16 mouse cellular contexts compared by ENCODE assay signal in the genomic region with DNA sequence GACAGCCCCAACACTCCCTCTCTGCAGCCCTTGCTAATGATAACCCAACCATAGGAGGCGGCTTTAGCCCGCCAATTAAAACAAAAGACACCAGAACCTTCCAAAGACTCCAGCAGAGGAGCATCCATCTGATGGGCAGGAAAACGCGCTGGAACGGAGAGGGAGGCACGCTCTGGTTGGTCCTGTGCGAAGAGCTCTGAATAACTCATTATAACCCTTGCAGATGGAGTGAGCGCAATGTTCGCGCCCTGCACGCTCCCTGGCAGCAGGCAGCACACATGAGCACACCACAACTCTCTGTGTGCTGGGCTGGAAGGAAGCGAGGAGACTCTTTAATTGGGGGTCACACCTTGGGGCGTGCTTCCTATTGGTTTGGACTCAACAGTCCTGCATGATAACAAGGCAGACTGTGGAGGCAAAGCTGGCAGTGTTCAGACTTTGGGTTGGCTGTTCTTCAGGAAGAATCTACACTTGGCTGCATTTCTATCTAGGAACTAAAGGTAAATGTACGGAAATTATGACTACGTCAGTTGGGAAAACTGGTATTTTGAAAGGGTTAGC. TPM values are rescaled to one million over a fixed set of nuclear protein-coding genes. Genes with fewer than 3 reads are reported as not detected.
A peak's percentile ranks its signal among the peaks of the same experiment; 100 is the strongest.
DNase-seq lines count a peak whose midpoint lies in the region; ATAC-seq and TF ChIP-seq lines count a peak whose summit lies in the region.
"Had no signal": no experiment of that assay in that cellular context is flagged by ENCODE, and none has a peak within 500 bp of the region (broad histone marks: within the 10 kb centered on the region; RNA-seq: fewer than 3 reads in every experiment).

No protein-coding gene starts in this region.

- 0 out of 2 replicates have a peak, but pooled peaks cover 2% of the 10 kb centered on the region for H3K4me1 ChIP-seq in forebrain, embryonic 11.5 days (replicated peaks; ENCODE audit: control insufficient read depth, insufficient read depth, low read length)
- H3K4me1 ChIP-seq in forebrain, embryonic 16.5 days (replicated peaks; ENCODE audit: control insufficient read depth, insufficient read depth, low read length) = peaks cover 45% of the 10 kb centered on the region
- peaks cover 32% of the 10 kb centered on the region for H3K4me1 ChIP-seq in midbrain, embryonic 15.5 days
- no peaks in the 10 kb centered on the region for H3K4me1 ChIP-seq in intestine, postnatal 0 days (replicated peaks; ENCODE audit: control insufficient read depth, insufficient read depth, low read length)

- H3K4me2 ChIP-seq in forebrain, embryonic 11.5 days (ENCODE audit: low read depth, low read length, severe bottlenecking) = no peak overlapping the region
- H3K4me2 ChIP-seq in forebrain, embryonic 16.5 days (ENCODE audit: low read length) = no peak overlapping the region
- H3K4me2 ChIP-seq in midbrain, embryonic 15.5 days = no peak overlapping the region
- H3K4me2 ChIP-seq in intestine, postnatal 0 days (replicated peaks; ENCODE audit: low read depth) = no peak overlapping the region
- H3K4me2 ChIP-seq: embryonic facial prominence, embryonic 15.5 days; heart, embryonic 11.5 days; limb, embryonic 15.5 days had no signal

- no peak overlapping the region for H3K4me3 ChIP-seq in forebrain, embryonic 11.5 days (ENCODE audit: low read depth, low read length)
- H3K4me3 ChIP-seq in forebrain, embryonic 16.5 days (replicated peaks; ENCODE audit: low read length) = no peak overlapping the region
- H3K4me3 ChIP-seq in midbrain, embryonic 15.5 days = no peak overlapping the region
- H3K4me3 ChIP-seq in intestine, postnatal 0 days (ENCODE audit: low read depth, low read length) = no peak overlapping the region
- H3K4me3 ChIP-seq: embryonic facial prominence, embryonic 15.5 days; limb, embryonic 15.5 days had no signal

- no peak for TF ChIP-seq CTCF in intestine, postnatal 0 days (IDR thresholded peaks at IDR 0.05; ENCODE audit: low read depth)

- 75% methylated on average over 15 of the region's 15 CpGs for WGBS in forebrain, embryonic 11.5 days
- WGBS in forebrain, embryonic 16.5 days = 32% methylated on average over 15 of the region's 15 CpGs
- 59% methylated on average over 15 of the region's 15 CpGs for WGBS in midbrain, embryonic 15.5 days
- WGBS in intestine, postnatal 0 days = 88% methylated on average over 15 of the region's 15 CpGs

- intact Hi-C loops in left cerebral cortex, postnatal 4 days (cut with DNase I) = no loop called here
- intact Hi-C loops in left cerebral cortex, postnatal 14 days (cut with DNase I) = no loop called here
- intact Hi-C loops in heart, postnatal 36 days (cut with DNase I) = no loop called here
- intact Hi-C loops in heart, postnatal 10 days (cut with DNase I) = no loop called here

- DNase-seq in left cerebral cortex, postnatal 4 days = peak; percentile 64
- DNase-seq in left cerebral cortex, postnatal 14 days (ENCODE audit: low spot score in 2 of 2) = no peak
- no peak for DNase-seq in forebrain, embryonic 11.5 days (ENCODE audit: low spot score)
- DNase-seq in heart, postnatal 36 days = no peak
- DNase-seq in heart, postnatal 10 days = no peak
- DNase-seq: adrenal gland, adult 2 months; cerebellum, postnatal 36 days; thymus, adult 2 months had no signal

- no peak overlapping the region; the same call in 1 of the 2 replicates for H3K9ac ChIP-seq in forebrain, embryonic 11.5 days (ENCODE audit: low read length)
- H3K9ac ChIP-seq in forebrain, embryonic 16.5 days (replicated peaks; ENCODE audit: low read depth, low read length) = no peak overlapping the region
- H3K9ac ChIP-seq in midbrain, embryonic 15.5 days = no peak overlapping the region
- H3K9ac ChIP-seq in intestine, postnatal 0 days (ENCODE audit: low read depth, low read length) = no peak overlapping the region
- H3K9ac ChIP-seq: embryonic facial prominence, embryonic 15.5 days; limb, embryonic 15.5 days had no signal

- no peaks in the 10 kb centered on the region for H3K27me3 ChIP-seq in forebrain, embryonic 11.5 days (ENCODE audit: control insufficient read depth, insufficient read depth, low read length)
- H3K27me3 ChIP-seq in forebrain, embryonic 16.5 days (replicated peaks; ENCODE audit: control insufficient read depth, insufficient read depth, low read length) = no peaks in the 10 kb centered on the region
- H3K27me3 ChIP-seq in midbrain, embryonic 15.5 days (replicated peaks) = no peaks in the 10 kb centered on the region
- H3K27me3 ChIP-seq in intestine, postnatal 0 days (replicated peaks; ENCODE audit: control insufficient read depth, insufficient read depth, low read length) = no peaks in the 10 kb centered on the region
- H3K27me3 ChIP-seq: embryonic facial prominence, embryonic 15.5 days; limb, embryonic 15.5 days had no signal

- H3K9me3 ChIP-seq in forebrain, embryonic 11.5 days (ENCODE audit: control insufficient read depth, low read length) = no peaks in the 10 kb centered on the region
- H3K9me3 ChIP-seq in forebrain, embryonic 16.5 days (ENCODE audit: control insufficient read depth, low read length) = no peaks in the 10 kb centered on the region
- H3K9me3 ChIP-seq in midbrain, embryonic 15.5 days = no peaks in the 10 kb centered on the region
- H3K9me3 ChIP-seq in intestine, postnatal 0 days (ENCODE audit: control insufficient read depth) = no peaks in the 10 kb centered on the region
- H3K9me3 ChIP-seq: embryonic facial prominence, embryonic 15.5 days; limb, embryonic 15.5 days had no signal

- H3K27ac ChIP-seq in forebrain, embryonic 11.5 days (ENCODE audit: low read depth, low read length) = no peak overlapping the region
- peak overlapping the region; percentile 43 for H3K27ac ChIP-seq in forebrain, embryonic 16.5 days (ENCODE audit: low read length)
- H3K27ac ChIP-seq in midbrain, embryonic 15.5 days = peak overlapping the region; percentile 44
- no peak overlapping the region for H3K27ac ChIP-seq in intestine, postnatal 0 days (ENCODE audit: low read depth, low read length)
- H3K27ac ChIP-seq: embryonic facial prominence, embryonic 15.5 days; limb, embryonic 15.5 days had no signal

- H3K36me3 ChIP-seq in forebrain, embryonic 11.5 days (ENCODE audit: control insufficient read depth, insufficient read depth, low read length) = peaks cover 4% of the 10 kb centered on the region; the same call in 1 of the 2 replicates
- H3K36me3 ChIP-seq in forebrain, embryonic 16.5 days (ENCODE audit: control insufficient read depth, insufficient read depth) = 0 out of 2 replicates have a peak, but pooled peaks cover 2% of the 10 kb centered on the region
- 0 out of 2 replicates have a peak, but pooled peaks cover 14% of the 10 kb centered on the region for H3K36me3 ChIP-seq in midbrain, embryonic 15.5 days (replicated peaks)
- H3K36me3 ChIP-seq in intestine, postnatal 0 days (ENCODE audit: control insufficient read depth, insufficient read depth) = peaks cover 76% of the 10 kb centered on the region

- ATAC-seq in forebrain, embryonic 11.5 days (replicated peaks; ENCODE audit: low FRiP score) = peak; percentile 59; the same call in 1 of the 2 replicates
- ATAC-seq in forebrain, embryonic 16.5 days = peak; percentile 80
- peak; percentile 56 for ATAC-seq in midbrain, embryonic 15.5 days (replicated peaks)
- ATAC-seq in intestine, postnatal 0 days = no peak
- ATAC-seq: intestine, embryonic 16.5 days; lung, postnatal 0 days had no signal

RNA-seq across cellular contexts. Expression of gene Tesc, which starts 45.8 kb away (rescaled TPM):
- total RNA-seq in left cerebral cortex, postnatal 4 days (2021) = 1 to 10 TPM; 3.7 to 5.4 TPM
- 10 to 100 TPM; 58.0 to 60.3 TPM for total RNA-seq in left cerebral cortex, postnatal 14 days (2021)
- 0.91 and 1.8 TPM in 2 replicates for polyA plus RNA-seq in forebrain, embryonic 11.5 days (2014; fragmentation: Nextera tagmentation; extraction: Ambion mirVana)
- 7.7 and 10.3 TPM in 2 replicates for polyA plus RNA-seq in forebrain, embryonic 16.5 days (2015; fragmentation: Nextera tagmentation; extraction: Ambion mirVana)
- 6.5 and 7.9 TPM in 2 replicates for polyA plus RNA-seq in midbrain, embryonic 15.5 days (2015; fragmentation: Nextera tagmentation; extraction: Ambion mirVana)
- 2.8 and 3.3 TPM in 2 replicates for polyA plus RNA-seq in intestine, postnatal 0 days (2015; fragmentation: Nextera tagmentation; extraction: Ambion mirVana)
- total RNA-seq in heart, postnatal 36 days (2021) = 100 to 1,000 TPM; 218 to 224 TPM
- total RNA-seq in heart, postnatal 10 days (2021) = 100 to 1,000 TPM; 111 to 112 TPM

Comparison
In these comparisons a context has a peak if more than half of its experiments do, and no peak if none do; other contexts are left out.
1. H3K27ac ChIP-seq: peak in forebrain, embryonic 16.5 days (single experiment) and midbrain, embryonic 15.5 days (single experiment); none in forebrain, embryonic 11.5 days (single experiment) and intestine, postnatal 0 days (single experiment).
2. RNA of gene Tesc, which starts 45.8 kb away (total RNA-seq): 218 to 224 TPM in heart, postnatal 36 days, 111 to 112 TPM in heart, postnatal 10 days and 58.0 to 60.3 TPM in left cerebral cortex, postnatal 14 days; 3.7 to 5.4 TPM in left cerebral cortex, postnatal 4 days; every median in the first group is over 4 times any median in the second.